Mouse (Mus musculus) embryo, embryonic 11.5 days (tissue): ENCODE measurements around the gene Mettl7a2.
"Not testable (repeated sequence)": the region's sequence is repeated elsewhere in the genome, so short reads cannot be mapped to it uniquely, and the experiment has no call there.

ENCODE experiments used
- DNase-seq: peaks from one replicate; pipeline ENCODE4 v3.0.0-alpha.2; 2012; ENCODE audit warnings: low read depth, low spot score

The Mettl7a2 gene

GRCm38 (mm10) chr15:100352711-100353250 lies at the start of gene Mettl7a2, which contains the start of gene Methig1:
Gene Mettl7a2 (plus strand): TSS chr15:100353200.
Gene Methig1 (plus strand): TSS chr15:100353149.
- no peak for DNase-seq

GRCm38 (mm10) chr15:100303428-100304018 lies 49.5 kb upstream of the Mettl7a2 start:
- no peak for DNase-seq

DNA sequence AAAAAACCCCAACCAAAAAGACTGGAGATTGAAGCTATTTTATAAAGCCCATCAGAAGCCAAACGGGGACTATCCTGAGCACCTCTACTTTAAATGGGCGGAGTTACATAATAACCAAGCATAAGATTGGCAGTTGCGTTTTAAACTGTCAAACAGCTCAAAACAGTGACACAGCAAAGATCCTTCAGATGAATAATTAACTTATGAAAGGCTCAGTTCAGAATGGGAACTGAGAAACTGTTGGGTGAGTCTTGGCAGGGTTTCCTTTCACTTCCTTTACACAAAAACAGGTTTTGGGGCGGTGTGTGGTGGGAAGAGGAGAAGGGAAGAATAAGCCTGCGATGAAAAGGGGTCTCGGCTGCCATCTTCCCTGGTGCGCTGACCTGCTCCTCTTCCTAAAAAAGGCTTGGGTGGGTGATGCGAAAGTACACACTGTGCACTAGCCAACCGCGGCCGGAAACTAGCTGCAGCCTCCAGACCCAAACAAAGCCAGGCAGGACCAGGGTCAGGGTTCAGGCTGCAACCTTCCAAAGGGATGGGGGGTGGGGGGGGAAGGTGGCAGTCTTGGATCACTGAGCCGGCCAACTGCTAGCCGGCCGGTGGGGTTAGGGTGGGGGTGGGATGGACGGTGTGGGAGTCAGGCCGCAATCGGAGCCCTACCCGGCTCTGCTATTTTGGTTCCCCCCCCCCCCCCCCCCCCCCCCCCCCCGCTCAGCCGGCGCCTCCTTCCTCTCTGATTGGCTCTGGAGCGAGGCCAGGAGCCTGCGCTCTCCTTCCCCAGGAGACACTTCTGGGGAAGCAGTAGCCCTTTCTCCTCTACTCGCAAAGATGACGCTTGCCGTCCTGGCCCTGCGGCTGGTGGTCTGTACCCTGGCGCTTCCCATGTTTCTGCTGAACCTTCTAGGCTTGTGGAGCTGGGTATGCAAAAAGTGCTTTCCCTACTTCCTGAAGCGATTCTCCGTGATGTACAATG lies 48.7 kb upstream of the Mettl7a2 start, which contains the start of gene Mettl7a1:
Gene Mettl7a1, plus strand, starts transcription at position 122 of the 973 bp plus-strand sequence.
- peak; percentile 56 for DNase-seq

DNA sequence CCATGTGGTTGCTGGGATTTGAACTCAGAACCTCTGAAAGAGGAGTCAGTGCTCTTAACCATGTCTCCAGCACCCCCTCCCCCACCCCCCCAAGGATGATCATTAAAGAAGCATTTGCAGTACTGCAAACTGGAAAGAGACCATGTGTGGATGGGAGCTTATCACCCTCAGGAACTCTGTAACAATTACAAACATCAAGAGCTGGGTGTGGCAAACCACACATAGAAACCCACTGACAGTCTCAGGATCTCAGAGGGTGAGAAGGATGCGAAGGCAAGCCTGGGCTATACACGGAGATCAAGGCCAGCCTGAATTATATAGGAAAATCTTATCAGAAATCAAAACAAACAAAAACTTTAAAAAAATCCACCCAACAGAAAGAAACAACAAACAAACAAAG lies 46.8 kb upstream of the Mettl7a2 start:
- no peak for DNase-seq

DNA sequence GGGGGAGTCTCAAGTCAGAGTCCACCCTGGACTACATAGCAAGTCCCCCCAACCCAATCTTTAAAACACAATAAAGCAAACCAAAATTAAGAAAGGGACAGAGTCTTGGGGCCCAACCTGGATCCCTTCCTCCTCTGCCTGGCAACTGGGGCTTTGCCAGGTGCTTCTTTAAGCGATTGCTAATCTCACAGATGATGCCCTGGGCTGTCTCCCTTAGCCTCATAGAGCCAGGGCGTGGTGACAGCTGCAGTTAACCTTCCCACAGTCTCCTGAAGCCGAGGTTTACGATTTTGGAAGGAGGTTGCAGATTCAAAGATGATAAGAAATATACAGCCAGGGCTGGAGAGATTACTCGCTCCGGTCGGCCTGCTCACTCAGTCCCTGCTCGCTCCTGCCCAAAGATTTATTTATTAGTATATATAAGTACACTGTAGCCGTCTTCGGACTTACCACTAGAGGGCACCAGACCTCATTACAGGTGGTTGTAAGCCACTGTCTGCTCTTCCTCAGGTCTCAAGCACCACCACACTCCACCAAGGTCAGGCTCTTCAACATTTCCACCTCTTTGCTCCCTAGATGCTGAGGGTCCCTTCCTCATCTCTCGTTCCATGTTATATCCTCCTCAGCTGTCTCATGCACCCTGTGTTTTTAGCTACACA lies 45.4 kb upstream of the Mettl7a2 start:
- DNase-seq = not testable (repeated sequence)

GRCm38 (mm10) chr15:100312346-100312745 lies 40.7 kb upstream of the Mettl7a2 start:
- DNase-seq = no peak

DNA sequence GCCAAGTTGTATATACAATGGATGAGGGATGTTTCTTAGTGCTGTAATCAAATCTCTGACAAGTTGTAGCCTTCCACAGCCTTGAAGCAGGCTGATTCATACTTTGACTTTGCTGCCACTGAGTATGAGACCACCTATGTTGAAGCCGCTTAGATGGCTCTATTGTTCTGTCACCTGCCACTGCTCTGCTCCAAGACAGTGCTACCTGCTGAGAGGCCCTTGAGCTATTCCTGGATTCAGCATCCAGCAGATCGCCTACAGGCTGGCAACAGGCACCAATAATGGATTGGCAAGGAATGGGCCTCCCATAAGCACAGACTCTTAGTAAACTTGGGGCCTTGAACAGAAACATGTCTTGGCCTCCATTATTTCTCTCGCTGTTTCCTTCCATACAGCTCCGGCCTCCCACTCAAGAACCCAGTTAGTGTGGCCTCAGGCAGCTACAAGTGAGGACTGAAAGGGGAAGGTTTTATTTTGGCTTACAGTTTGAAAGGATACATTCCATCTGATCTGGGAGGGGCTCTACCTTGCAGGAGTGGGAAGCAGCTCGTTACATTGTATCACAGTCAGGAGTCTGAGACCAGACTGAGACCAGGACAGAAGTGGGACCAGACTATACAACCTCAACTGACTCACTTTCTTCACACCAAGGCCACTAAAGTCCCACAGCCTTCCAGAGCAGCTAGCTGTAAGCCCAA lies 38.4 kb upstream of the Mettl7a2 start:
- DNase-seq = no peak

- not testable (repeated sequence) for DNase-seq
Measured at GRCm38 (mm10) chr15:100318014-100318671, 34.9 kb upstream of the Mettl7a2 start.

GRCm38 (mm10) chr15:100319884-100320283 lies 33.1 kb upstream of the Mettl7a2 start:
- DNase-seq = no peak

GRCm38 (mm10) chr15:100320295-100320905 lies 32.6 kb upstream of the Mettl7a2 start:
- DNase-seq = no peak

GRCm38 (mm10) chr15:100321134-100321533 lies 31.9 kb upstream of the Mettl7a2 start:
- no peak for DNase-seq

DNA sequence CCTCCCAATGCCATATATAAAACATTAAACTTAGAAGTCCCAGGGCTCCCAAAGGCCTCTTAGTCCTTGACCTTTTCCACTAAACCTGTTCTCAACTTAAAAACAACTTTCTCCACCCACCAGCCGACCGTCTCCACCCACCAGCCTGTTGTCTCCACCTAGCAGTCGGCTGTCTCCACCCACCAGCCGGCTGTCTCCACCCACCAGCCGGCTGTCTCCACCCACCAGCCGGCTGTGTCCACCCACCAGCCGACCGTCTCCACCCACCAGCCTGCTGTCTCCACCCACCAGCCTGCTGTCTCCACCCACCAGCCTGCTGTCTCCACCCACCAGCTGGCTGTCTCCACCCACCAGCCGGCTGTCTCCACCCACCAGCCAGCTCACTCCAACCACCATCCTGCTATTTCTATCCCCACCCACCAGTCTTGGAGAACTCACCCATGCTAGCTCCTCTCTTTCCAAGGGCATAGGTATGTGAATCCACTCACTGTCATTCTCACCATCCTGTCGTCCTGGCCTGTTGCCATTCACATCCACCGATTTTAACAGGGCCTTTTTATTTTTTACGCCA lies 28.9 kb upstream of the Mettl7a2 start:
- no peak for DNase-seq

- no peak for DNase-seq
Measured at GRCm38 (mm10) chr15:100325235-100325634, 27.8 kb upstream of the Mettl7a2 start.

DNA sequence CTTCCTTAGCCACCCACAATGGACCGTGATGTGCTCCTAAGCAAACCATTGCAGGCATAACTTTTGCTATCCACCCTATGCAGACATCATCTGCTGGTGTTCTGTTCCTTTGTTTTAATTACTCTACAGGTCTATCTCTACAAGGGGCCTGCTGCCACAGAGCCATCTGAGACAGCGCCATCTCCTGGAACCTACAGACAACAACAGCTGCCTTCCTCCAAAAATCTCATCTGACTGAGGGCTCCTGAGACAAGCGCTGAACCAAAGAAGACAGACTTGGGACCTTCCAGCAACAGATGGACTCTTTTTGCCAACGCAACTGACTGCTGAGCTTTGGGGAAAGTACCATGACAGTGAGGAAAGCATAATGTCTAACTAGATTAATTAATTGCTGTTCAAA lies 24.9 kb upstream of the Mettl7a2 start:
- DNase-seq = not testable (repeated sequence)

GRCm38 (mm10) chr15:100329336-100329735 lies 23.7 kb upstream of the Mettl7a2 start:
- not testable (repeated sequence) for DNase-seq

- DNase-seq = no peak
Measured at GRCm38 (mm10) chr15:100330739-100331138, 22.3 kb upstream of the Mettl7a2 start.

DNA sequence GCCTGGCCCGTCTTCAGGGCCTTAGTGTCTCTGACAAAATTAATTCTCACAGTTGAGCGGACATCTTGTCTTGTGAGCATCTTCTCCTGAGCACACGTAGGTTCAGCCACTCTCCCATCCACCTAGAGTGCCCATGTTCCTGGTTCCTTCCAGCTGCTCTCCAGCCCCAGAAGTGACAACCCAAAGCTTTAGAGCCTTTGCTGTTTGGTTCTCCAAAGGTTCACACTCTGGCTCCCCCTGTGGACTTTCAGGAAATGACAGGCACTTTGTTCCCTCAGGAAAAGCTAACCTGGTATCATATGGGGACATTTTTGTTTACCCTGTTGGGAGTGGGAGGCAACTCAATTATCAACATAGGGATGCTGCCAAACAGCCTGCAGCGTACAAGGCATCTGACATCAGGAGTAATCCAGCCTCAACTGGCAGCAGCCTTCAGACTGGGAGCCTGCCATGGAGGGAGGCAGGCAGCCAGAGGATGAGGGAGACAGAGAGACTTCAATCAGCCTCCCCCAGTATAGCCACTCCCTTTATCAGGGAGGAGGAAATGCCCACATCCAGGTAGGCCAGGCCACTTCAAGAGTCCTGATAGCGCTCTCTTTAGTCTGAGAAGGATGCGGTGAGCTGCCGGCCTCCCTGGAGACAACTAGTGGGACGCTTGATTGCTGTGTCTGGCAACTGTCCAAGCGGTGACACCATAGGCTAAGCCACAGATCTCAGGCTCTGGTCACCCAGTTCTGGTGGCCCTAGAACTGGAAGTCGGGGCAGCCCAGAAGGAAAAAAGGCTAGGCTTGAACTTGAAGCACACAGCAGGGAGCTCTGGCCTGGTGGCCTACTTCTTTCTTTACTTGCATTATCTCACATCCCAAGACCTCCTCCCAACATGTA lies 20.7 kb upstream of the Mettl7a2 start:
- not testable (repeated sequence) for DNase-seq

- no peak for DNase-seq
Measured at GRCm38 (mm10) chr15:100334629-100335028, 18.4 kb upstream of the Mettl7a2 start, which contains the start of gene Mettl7a3. Gene Mettl7a3 (plus strand): TSS chr15:100334929.

- DNase-seq = not testable (repeated sequence)
Measured at GRCm38 (mm10) chr15:100337328-100337727, 15.7 kb upstream of the Mettl7a2 start.
